Mouse (Mus musculus): ENCODE measurements around the gene Krtap12-1. TPM values are rescaled to one million over a fixed set of nuclear protein-coding genes. Genes with fewer than 3 reads are reported as not detected.
"Not testable (repeated sequence)": the region's sequence is repeated elsewhere in the genome, so short reads cannot be mapped to it uniquely, and the experiment has no call there.

Gene Krtap12-1
- polyA plus RNA-seq, 1 experiment = not detected

DNA sequence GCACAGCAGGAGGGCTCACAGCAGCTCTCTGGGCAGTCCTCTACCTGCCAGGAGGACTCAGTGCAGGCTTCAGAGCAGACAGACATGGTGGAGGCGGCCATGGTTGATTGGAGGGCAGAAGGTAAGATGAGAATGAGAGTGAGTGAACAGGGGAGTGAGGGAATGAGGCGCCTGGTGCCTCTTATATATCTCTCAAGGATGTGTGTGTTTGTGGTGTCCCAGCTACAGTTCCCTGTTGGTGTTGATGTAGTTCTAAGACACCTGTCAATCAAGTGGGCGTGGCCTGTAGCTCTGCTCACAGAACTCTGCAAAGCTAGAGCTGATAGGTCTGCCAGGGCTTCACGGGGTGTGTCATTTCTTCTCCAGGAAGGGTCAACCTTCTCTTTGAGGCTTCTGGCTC is 23.3 kb upstream of the Krtap12-1 start, which contains the start of gene Gm9508:
Gene Gm9508, minus strand, starts transcription at position 101 of the 400 bp plus-strand sequence.
- H3K4me1 ChIP-seq (ENCODE audit: control insufficient read depth, insufficient read depth, low read length) = no peaks in the 10 kb centered on the region
- TF ChIP-seq CTCF (IDR thresholded peaks at IDR 0.05; ENCODE audit: low read depth, low read length) (no peak), POLR2A (IDR thresholded peaks at IDR 0.05; ENCODE audit: borderline replicate concordance, low read depth, low read length) (no peak)
- no peak within 1 kb of the TSS for H3K4me3 ChIP-seq (ENCODE audit: insufficient read depth, low read length)
- no peak within 1 kb of the TSS for H3K27ac ChIP-seq (ENCODE audit: insufficient read depth, low read depth, low read length)

DNA sequence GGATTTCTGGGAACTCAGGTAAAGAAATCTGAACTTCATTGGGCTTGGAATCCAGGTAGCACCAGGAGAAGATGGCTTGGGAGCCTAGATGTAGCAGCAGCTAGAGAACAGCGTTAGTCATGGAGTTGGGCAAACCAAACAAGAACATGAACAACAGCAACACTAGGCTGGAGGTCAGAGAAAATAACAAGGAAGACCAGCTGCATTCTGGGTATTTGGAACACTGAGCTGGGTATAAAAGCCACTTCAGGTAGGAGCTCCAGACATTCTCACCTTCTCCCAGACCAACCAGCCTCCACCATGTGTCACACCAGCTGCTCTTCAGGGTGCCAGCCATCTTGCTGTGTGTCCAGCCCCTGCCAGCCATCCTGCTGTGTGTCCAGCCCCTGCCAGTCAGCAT is 14.1 kb upstream of the Krtap12-1 start, which contains the start of gene Gm10272:
Gene Gm10272, plus strand, starts transcription at position 301 of the 400 bp plus-strand sequence.
- Histone ChIP-seq H3K4me1 (ENCODE audit: control insufficient read depth, insufficient read depth, low read length) (no peaks in the 10 kb centered on the region), H3K27ac (ENCODE audit: insufficient read depth, low read depth, low read length) (no peak within 1 kb of the TSS), H3K4me3 (ENCODE audit: insufficient read depth, low read length) (no peak within 1 kb of the TSS)
- TF ChIP-seq CTCF (IDR thresholded peaks at IDR 0.05; ENCODE audit: low read depth, low read length) = no peak
- TF ChIP-seq POLR2A (IDR thresholded peaks at IDR 0.05; ENCODE audit: borderline replicate concordance, low read depth, low read length) = no peak

DNA sequence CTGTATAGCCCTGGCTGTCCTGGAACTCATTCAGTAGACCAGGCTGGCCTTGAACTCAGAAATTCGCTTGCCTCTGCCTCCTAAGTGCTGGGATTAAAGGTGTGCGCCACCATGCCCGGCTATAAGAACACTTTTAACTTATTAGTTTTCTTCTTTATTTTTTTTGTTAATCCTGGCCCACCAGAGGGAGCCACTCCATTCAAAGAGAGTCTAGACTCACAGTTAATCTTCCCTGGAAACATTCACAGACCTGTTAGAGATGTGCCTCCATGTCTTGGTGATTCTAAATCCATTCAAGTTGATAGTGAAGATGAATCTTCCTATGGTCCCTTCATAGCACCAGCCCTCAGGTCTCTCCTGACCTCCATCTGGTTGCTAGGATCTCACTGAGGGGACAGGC is 10.6 kb upstream of the Krtap12-1 start:
- Histone ChIP-seq H3K4me3 (ENCODE audit: insufficient read depth, low read length) (no peak overlapping the region), H3K4me1 (ENCODE audit: control insufficient read depth, insufficient read depth, low read length) (peaks cover 12% of the 10 kb centered on the region), H3K27ac (ENCODE audit: insufficient read depth, low read depth, low read length) (no peak overlapping the region)
- no peak for TF ChIP-seq POLR2A (IDR thresholded peaks at IDR 0.05; ENCODE audit: borderline replicate concordance, low read depth, low read length)
- no peak for TF ChIP-seq CTCF (IDR thresholded peaks at IDR 0.05; ENCODE audit: low read depth, low read length)

DNA sequence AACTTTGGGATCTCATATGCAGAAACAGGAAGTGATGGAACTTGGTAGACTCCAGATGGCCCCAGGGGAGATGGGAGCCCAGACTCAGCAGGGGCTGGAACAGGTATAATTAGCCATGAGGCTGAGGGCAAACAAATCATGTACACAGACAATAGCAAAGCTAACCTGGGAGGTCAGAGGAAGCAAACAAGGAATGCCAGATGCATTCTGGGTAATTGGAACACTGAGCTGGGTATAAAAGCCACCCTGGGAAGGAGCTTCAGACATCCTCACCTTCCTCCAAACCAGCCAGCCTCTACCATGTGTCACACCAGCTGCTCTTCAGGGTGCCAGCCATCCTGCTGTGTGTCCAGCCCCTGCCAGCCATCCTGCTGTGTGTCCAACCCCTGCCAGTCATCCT is 9.2 kb upstream of the Krtap12-1 start, which contains the start of gene Gm10024:
Gene Gm10024, plus strand, starts transcription at position 301 of the 400 bp plus-strand sequence.
- H3K27ac ChIP-seq (ENCODE audit: insufficient read depth, low read depth, low read length); H3K4me3 ChIP-seq (ENCODE audit: insufficient read depth, low read length): not testable (repeated sequence)
- peaks cover 15% of the 10 kb centered on the region for H3K4me1 ChIP-seq (ENCODE audit: control insufficient read depth, insufficient read depth, low read length)

DNA sequence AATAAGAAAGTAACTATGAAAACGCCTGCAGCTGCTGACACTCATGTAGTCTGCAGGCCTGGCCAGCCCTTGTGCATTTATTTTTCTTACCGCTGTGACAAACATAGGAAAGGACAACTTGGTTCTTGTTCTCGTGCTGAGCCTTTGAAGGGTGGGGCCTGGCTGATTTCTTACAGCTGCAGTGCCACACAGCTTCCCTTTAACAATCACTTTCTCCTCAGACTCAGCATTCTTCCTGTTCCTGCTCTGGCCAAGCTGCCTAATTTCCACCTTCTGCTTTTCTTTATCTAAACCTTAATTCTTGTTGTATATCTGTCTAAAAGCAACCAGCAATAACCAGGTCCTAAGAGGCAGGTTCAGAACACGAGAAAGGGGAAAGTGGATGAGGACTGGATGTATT is 6.7 kb upstream of the Krtap12-1 start:
- Histone ChIP-seq H3K4me1 (ENCODE audit: control insufficient read depth, insufficient read depth, low read length) (peaks cover 15% of the 10 kb centered on the region), H3K4me3 (ENCODE audit: insufficient read depth, low read length) (peak overlapping the region; percentile 26; the same call in 1 of the 2 replicates), H3K27ac (ENCODE audit: insufficient read depth, low read depth, low read length) (peak overlapping the region; percentile 55)
- TF ChIP-seq CTCF (IDR thresholded peaks at IDR 0.05; ENCODE audit: low read depth, low read length) = no peak
- TF ChIP-seq POLR2A (IDR thresholded peaks at IDR 0.05; ENCODE audit: borderline replicate concordance, low read depth, low read length) = no peak

DNA sequence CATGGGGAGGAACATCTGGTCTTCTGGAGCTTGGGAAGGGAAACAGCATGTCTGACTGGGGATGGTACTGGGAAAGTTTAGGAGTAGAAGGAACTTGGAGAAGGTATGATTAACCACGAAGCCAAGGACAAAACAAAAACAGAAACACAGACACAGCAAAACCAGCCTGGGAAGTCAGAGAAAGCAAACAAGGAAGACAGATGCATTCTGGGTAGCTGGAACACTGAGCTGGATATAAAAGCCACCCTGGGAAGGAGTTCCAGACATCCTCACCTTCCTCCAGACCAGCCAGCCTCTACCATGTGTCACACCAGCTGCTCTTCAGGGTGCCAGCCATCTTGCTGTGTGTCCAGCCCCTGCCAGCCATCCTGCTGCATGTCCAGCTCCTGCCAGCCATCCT is 4.9 kb upstream of the Krtap12-1 start, which contains the start of gene Gm10142:
Gene Gm10142, plus strand, starts transcription at position 301 of the 400 bp plus-strand sequence.
- Histone ChIP-seq H3K4me1 (ENCODE audit: control insufficient read depth, insufficient read depth, low read length) (peaks cover 15% of the 10 kb centered on the region), H3K27ac (ENCODE audit: insufficient read depth, low read depth, low read length) (no peak within 1 kb of the TSS), H3K4me3 (ENCODE audit: insufficient read depth, low read length) (no peak within 1 kb of the TSS)
- no peak for TF ChIP-seq POLR2A (IDR thresholded peaks at IDR 0.05; ENCODE audit: borderline replicate concordance, low read depth, low read length)

DNA sequence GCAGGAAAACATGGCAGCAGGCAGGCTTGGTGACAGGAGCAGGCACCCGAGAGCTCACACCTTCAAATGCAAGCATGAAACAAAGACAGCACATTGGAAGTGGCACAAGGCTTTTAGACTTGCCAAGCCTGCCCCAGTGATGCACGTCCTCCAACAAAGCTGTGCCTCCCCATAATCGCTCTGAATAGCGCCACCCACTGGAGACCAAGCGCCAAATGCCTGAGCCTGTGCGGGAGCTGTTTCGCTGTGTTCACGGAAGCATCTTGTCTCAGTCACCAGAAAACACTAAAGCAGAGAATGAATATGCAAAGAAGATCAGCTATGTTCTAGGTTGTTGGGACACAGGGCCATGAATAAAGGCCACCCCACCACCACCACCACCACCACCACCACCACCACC is 4.5 kb downstream of the Krtap12-1 start:
- Histone ChIP-seq H3K4me3 (ENCODE audit: insufficient read depth, low read length) (no peak overlapping the region), H3K27ac (ENCODE audit: insufficient read depth, low read depth, low read length) (no peak overlapping the region), H3K4me1 (ENCODE audit: control insufficient read depth, insufficient read depth, low read length) (no peaks in the 10 kb centered on the region)
- TF ChIP-seq POLR2A (IDR thresholded peaks at IDR 0.05; ENCODE audit: borderline replicate concordance, low read depth, low read length) (no peak), CTCF (IDR thresholded peaks at IDR 0.05; ENCODE audit: low read depth, low read length) (no peak)

DNA sequence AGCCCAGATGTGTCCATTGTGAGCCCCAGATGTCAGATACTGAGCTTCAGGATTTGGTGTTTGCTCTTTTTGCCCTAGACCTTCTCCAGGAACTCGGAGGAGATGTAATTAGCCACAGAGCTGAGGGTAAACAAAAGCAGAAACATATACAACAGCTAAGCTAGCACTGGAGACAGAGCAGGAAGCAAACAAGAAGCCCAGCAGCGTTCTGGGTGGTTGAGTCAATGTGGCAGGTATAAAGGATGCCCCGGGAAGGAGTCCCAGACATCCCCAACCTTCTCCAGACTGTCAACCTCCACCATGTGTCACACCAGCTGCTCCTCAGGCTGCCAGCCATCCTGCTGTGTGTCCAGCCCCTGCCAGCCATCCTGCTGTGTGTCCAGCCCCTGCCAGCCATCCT is 5.8 kb downstream of the Krtap12-1 start, which contains the start of gene Gm10100:
Gene Gm10100, plus strand, starts transcription at position 301 of the 400 bp plus-strand sequence.
- H3K4me1 ChIP-seq (ENCODE audit: control insufficient read depth, insufficient read depth, low read length) = no peaks in the 10 kb centered on the region
- TF ChIP-seq CTCF (IDR thresholded peaks at IDR 0.05; ENCODE audit: low read depth, low read length) (no peak), POLR2A (IDR thresholded peaks at IDR 0.05; ENCODE audit: borderline replicate concordance, low read depth, low read length) (no peak)
- H3K27ac ChIP-seq (ENCODE audit: insufficient read depth, low read depth, low read length) = no peak within 1 kb of the TSS
- no peak within 1 kb of the TSS for H3K4me3 ChIP-seq (ENCODE audit: insufficient read depth, low read length)

DNA sequence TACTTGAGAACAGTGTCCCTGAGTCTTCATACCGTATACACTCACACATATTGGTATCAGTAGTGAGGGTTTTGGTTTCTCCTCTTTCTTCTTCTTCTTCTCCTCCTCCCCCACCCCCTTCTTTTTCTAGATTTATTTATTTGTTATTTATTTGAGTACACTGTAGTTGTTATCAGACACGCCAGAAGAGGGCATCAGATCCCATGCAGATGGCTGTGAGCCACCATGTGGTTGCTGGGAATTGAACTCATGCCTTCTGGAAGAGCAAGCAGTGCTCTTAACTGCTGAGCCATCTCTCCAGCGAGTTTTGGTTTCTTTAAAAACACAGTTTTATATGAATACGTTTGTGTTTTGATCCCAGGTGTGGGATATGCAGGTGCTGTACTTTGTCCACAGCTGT is 7.9 kb downstream of the Krtap12-1 start:
- Histone ChIP-seq H3K27ac (ENCODE audit: insufficient read depth, low read depth, low read length) (no peak overlapping the region), H3K4me1 (ENCODE audit: control insufficient read depth, insufficient read depth, low read length) (no peaks in the 10 kb centered on the region), H3K4me3 (ENCODE audit: insufficient read depth, low read length) (no peak overlapping the region)
- no peak for TF ChIP-seq POLR2A (IDR thresholded peaks at IDR 0.05; ENCODE audit: borderline replicate concordance, low read depth, low read length)
- no peak for TF ChIP-seq CTCF (IDR thresholded peaks at IDR 0.05; ENCODE audit: low read depth, low read length)

DNA sequence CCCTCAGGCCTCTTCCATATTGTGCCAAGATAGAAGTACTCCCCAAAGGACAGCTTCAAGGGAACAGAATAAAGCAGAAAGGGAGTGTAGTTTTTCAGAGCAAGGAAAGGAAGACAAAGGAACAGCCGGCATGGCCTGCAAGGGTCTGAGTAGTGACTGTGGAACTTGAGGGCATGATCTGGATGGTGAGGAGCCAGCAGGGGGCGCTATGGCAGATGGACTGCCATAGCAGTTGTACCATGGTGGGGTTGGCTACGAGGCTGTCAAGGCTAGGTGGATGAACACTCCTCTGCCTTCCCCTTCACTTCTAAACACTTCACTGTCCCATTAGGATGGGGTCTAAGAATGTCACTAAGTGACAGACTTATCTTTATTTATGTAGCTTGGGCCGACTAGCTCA is 8.8 kb downstream of the Krtap12-1 start:
- no peak overlapping the region for H3K27ac ChIP-seq (ENCODE audit: insufficient read depth, low read depth, low read length)
- TF ChIP-seq CTCF (IDR thresholded peaks at IDR 0.05; ENCODE audit: low read depth, low read length) = peak; percentile 44; the same call in 1 of the 2 replicates
- TF ChIP-seq POLR2A (IDR thresholded peaks at IDR 0.05; ENCODE audit: borderline replicate concordance, low read depth, low read length) = no peak
- H3K4me1 ChIP-seq (ENCODE audit: control insufficient read depth, insufficient read depth, low read length) = no peaks in the 10 kb centered on the region

DNA sequence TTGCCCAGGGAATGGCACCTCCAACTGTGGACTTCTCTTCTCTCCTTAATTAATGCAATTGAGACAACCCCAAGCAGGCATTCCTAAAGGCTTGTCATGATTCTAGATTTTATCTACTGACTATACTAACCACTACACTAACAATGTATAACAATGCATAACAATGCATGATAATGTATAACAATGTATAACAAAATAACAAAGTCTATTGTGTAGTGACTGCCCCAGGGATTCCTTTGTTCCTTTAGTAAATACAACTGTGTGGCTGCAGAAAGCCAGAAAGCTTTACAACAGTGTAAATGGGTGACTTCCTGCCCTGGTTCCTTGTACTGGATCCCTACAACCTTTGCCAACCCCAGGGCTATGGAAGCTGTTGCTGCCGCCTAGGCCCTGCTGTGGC is 15.5 kb downstream of the Krtap12-1 start:
- TF ChIP-seq POLR2A (IDR thresholded peaks at IDR 0.05; ENCODE audit: borderline replicate concordance, low read depth, low read length) = no peak
- TF ChIP-seq CTCF (IDR thresholded peaks at IDR 0.05; ENCODE audit: low read depth, low read length) = no peak
- Histone ChIP-seq H3K4me3 (ENCODE audit: insufficient read depth, low read length) (no peak overlapping the region), H3K27ac (ENCODE audit: insufficient read depth, low read depth, low read length) (no peak overlapping the region), H3K4me1 (ENCODE audit: control insufficient read depth, insufficient read depth, low read length) (peaks cover 3% of the 10 kb centered on the region; the same call in 1 of the 2 replicates)

More for the DNA sequence above, 8.8 kb downstream of the Krtap12-1 start:
- H3K4me3 ChIP-seq (ENCODE audit: insufficient read depth, low read length) = no peak overlapping the region
